Mouse (Mus musculus) MEL (cell line): Measurements from ENCODE around the gene Zfp809.
"Not testable (repeated sequence)": the region's sequence is repeated elsewhere in the genome, so short reads cannot be mapped to it uniquely, and the experiment has no call there.

ENCODE experiments used
- BHLHE40 ChIP-seq: IDR thresholded peaks from 2 replicates; pipeline ENCODE4 v1.6.1; 2012; ENCODE audit warnings: low read depth, mild to moderate bottlenecking, inconsistent platforms, low read length, improper control_type of control experiment, borderline replicate concordance
- CTCF ChIP-seq, 3 experiments: IDR thresholded peaks in 2 of 3; conservative IDR thresholded peaks in 1 of 3; 2 replicates each; pipeline ENCODE4 v1.5.1; 2011 to 2012; ENCODE audit warnings: low read length in 3 of 3, low read depth in 2 of 3, mild to moderate bottlenecking in 2 of 3, improper control_type of control experiment in 1 of 3, inconsistent platforms in 1 of 3, mixed read lengths in 1 of 3, moderate library complexity in 1 of 3; ENCODE audit not compliant: control insufficient read depth in 1 of 3, insufficient read depth in 1 of 3, poor library complexity in 1 of 3, severe bottlenecking in 1 of 3
- EP300 ChIP-seq, 2 experiments: IDR thresholded peaks; 2 replicates each; pipeline ENCODE4 v1.6.1; 2011; ENCODE audit warnings: improper control_type of control experiment in 2 of 2, low read length in 2 of 2, low read depth in 1 of 2, mild to moderate bottlenecking in 1 of 2
- MAX ChIP-seq: IDR thresholded peaks from 2 replicates; pipeline ENCODE4 v1.6.1; 2011; ENCODE audit warnings: low read length, improper control_type of control experiment
- POLR2A ChIP-seq, 2 experiments: IDR thresholded peaks; 2 replicates each; pipeline ENCODE4 v1.6.1; 2011 to 2012; ENCODE audit warnings: low read length in 2 of 2, mild to moderate bottlenecking in 2 of 2, control low read depth in 1 of 2, improper control_type of control experiment in 1 of 2, low read depth in 1 of 2, moderate library complexity in 1 of 2; ENCODE audit not compliant: control insufficient read depth in 1 of 2, insufficient read depth in 1 of 2, poor library complexity in 1 of 2
- TCF12 ChIP-seq: IDR thresholded peaks from 2 replicates; pipeline ENCODE4 v1.6.1; 2014; ENCODE audit warnings: low read depth, mild to moderate bottlenecking, inconsistent platforms, low read length, improper control_type of control experiment, moderate library complexity
- UBTF ChIP-seq: IDR thresholded peaks from 2 replicates; pipeline ENCODE4 v1.6.1; 2012; ENCODE audit warnings: low read depth, mild to moderate bottlenecking, inconsistent platforms, low read length, improper control_type of control experiment, moderate library complexity, borderline replicate concordance; ENCODE audit not compliant: insufficient read depth

DNA sequence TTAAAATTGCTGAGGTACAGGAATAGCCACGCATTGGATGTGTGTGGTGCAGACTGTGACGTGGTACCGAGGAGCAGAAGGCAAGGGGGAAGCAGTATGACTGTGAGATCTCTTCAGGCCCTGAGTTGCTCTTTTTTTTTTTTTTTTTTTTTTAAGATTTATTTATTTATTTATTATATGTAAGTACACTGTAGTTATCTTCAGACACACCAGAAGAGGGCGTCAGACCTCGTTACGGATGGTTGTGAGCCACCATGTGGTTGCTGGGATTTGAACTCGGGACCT is 817 bp downstream of the Zfp809 start:
- not testable (repeated sequence) for TF ChIP-seq POLR2A (IDR thresholded peaks at IDR 0.05; ENCODE audit: control insufficient read depth in 1 of 2, insufficient read depth in 1 of 2, low read depth in 1 of 2, low read length in 2 of 2, poor library complexity in 1 of 2); MAX; BHLHE40; UBTF; EP300 (IDR thresholded peaks at IDR 0.05; ENCODE audit: low read depth in 1 of 2, low read length in 2 of 2); TCF12; CTCF (IDR thresholded peaks at IDR 0.05 in 2 of 3, conservative IDR thresholded peaks at IDR 0.05 in 1 of 3; ENCODE audit: control insufficient read depth in 1 of 3, insufficient read depth in 1 of 3, low read depth in 2 of 3, low read length in 3 of 3, poor library complexity in 1 of 3, severe bottlenecking in 1 of 3)
